Mouse (Mus musculus) thymus, postnatal 14 days (tissue): ENCODE data around the gene Madd.

Source experiments
- DNase-seq: peaks from one replicate; pipeline ENCODE4 v3.0.0; 2021

Madd gene

DNA sequence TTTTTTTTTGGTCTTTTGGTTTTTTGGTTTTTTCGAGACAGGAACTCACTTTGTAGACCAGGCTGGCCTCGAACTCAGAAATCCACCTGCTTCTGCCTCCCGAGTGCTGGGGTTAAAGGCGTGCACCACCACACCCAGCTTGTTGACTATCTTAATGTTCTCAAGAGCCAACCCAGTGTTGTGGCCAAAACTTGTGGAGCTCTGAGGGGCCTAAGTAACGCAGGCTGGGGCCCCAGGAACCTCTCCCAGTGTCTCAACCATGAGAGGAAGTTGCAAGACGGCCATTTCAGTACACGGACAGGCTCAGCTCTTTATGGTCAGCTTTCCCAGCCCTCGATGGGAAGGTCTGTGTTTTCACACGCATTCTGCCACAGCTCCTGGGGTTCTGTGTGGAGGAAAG lies 94.7 kb downstream of the Madd start:
- no peak for DNase-seq

GRCm38 (mm10) chr2:91087453-91087852 lies 96.2 kb downstream of the Madd start:
- DNase-seq = no peak
